Mouse (Mus musculus): ENCODE results near the gene Stk38l. TPM values are rescaled to one million over a fixed set of nuclear protein-coding genes. Genes with fewer than 3 reads are reported as not detected.

Gene Stk38l
- polyA plus RNA-seq, 2 experiments: 1.7 to 4.4 TPM

DNA sequence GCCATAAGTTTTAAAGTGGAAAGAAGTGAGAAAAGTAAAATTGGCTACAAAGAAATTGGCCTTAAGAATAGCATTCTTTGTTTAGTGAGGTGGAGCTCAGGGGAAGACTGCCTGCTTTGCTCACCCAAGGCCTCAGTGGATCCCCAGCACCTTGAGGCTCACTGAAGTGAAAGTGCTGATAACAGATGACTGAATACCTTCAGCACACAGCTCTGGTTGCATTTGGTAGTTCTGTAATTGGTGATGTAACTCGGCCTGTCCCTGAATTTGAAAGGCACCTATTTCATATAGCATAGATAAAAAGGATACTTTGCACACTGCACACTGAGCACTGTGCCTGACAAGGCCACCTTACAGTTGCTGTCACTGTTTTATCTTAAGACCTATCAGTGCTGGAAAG is 23.5 kb downstream of the Stk38l start:
- Histone ChIP-seq H3K9ac (replicated peaks) (no peak overlapping the region), H3K9me3 (ENCODE audit: control insufficient read depth, low read length) (no peaks in the 10 kb centered on the region), H3K4me1 (replicated peaks; ENCODE audit: control insufficient read depth in 2 of 2, insufficient read depth in 2 of 2, low read length in 1 of 2) (peaks cover 2% of the 10 kb centered on the region in 2 experiments; a peak in 1 of 4 replicates), H3K27me3 (ENCODE audit: control insufficient read depth, insufficient read depth, low read length) (no peaks in the 10 kb centered on the region), H3K36me3 (replicated peaks; ENCODE audit: control insufficient read depth, insufficient read depth, low read depth) (no peaks in the 10 kb centered on the region), H3K4me2 (ENCODE audit: low read depth) (no peak overlapping the region), H3K27ac (no peak overlapping the region), H3K4me3 (ENCODE audit: insufficient read depth in 1 of 2, low read depth in 2 of 2, low read length in 2 of 2) (no peak overlapping the region)
- ATAC-seq (ENCODE audit: insufficient read depth) (no peak), DNase-seq (ENCODE audit: low read depth in 3 of 3, low spot score in 3 of 3) (no peak)
- TF ChIP-seq EP300 (IDR thresholded peaks at IDR 0.05; ENCODE audit: low read depth) (no peak), CTCF (IDR thresholded peaks at IDR 0.05; ENCODE audit: low read depth) (no peak)
- 73% methylated on average over 1 of the region's 1 CpGs for WGBS (ENCODE audit: insufficient replicate concordance)

DNA sequence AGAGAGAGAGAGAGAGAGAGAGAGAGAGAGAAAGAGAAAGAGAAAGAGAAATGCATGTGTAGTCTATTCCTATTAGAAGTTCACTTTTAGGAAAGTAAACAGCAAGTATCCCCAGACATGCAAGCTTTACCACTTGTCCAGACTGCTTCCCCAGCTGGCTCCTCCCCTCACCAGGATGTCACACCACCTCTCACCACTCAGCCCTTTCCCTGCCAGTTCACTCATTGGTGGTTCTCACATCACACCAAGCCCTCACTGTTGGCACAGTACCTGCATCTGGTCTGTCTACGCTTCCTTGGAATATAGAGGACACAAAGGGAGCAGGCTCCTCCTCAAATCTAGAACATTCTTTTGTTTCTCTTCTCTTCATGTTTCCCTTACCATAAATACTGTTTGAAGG is 26.9 kb downstream of the Stk38l start:
- H3K27ac ChIP-seq: no peak overlapping the region
- TF ChIP-seq CTCF (IDR thresholded peaks at IDR 0.05; ENCODE audit: low read depth) (no peak), EP300 (IDR thresholded peaks at IDR 0.05; ENCODE audit: low read depth) (no peak)
- H3K4me3 ChIP-seq (ENCODE audit: insufficient read depth in 1 of 2, low read depth in 2 of 2, low read length in 2 of 2): no peak overlapping the region
- peak; percentile 19; the same call in 1 of the 2 replicates for ATAC-seq (ENCODE audit: insufficient read depth)
- H3K36me3 ChIP-seq (replicated peaks; ENCODE audit: control insufficient read depth, insufficient read depth, low read depth): no peaks in the 10 kb centered on the region
- 71% methylated on average over 1 of the region's 1 CpGs for WGBS (ENCODE audit: insufficient replicate concordance)
- H3K27me3 ChIP-seq (ENCODE audit: control insufficient read depth, insufficient read depth, low read length): no peaks in the 10 kb centered on the region
- DNase-seq (ENCODE audit: low read depth in 3 of 3, low spot score in 3 of 3): no peak
- H3K9me3 ChIP-seq (ENCODE audit: control insufficient read depth, low read length): no peaks in the 10 kb centered on the region
- H3K9ac ChIP-seq (replicated peaks): no peak overlapping the region
- H3K4me1 ChIP-seq (replicated peaks; ENCODE audit: control insufficient read depth in 2 of 2, insufficient read depth in 2 of 2, low read length in 1 of 2): peaks cover 2 to 3% of the 10 kb centered on the region in 2 experiments; a peak in 3 of 4 replicates
- H3K4me2 ChIP-seq (ENCODE audit: low read depth): no peak overlapping the region

DNA sequence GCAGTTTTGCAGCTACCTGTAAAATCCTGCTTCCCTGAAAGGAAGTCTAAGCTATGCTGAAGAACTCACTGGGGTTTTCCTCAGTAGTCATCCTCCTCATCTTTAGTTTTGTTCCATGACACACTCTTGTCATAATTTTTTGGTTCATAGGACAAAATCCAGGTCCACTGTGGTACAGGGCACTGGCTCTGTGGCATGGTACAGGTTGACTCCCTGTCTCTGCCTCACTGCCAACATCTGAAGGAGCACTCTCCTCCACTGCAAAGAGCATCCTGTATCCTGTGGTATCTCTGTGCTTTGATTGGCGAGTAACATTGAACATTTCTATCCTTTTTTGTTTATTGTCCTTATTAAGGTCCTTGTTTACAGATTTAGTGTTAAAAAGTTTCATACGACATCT is 27.4 kb downstream of the Stk38l start:
- no peak for ATAC-seq (ENCODE audit: insufficient read depth)
- no peak overlapping the region for H3K27ac ChIP-seq

DNA sequence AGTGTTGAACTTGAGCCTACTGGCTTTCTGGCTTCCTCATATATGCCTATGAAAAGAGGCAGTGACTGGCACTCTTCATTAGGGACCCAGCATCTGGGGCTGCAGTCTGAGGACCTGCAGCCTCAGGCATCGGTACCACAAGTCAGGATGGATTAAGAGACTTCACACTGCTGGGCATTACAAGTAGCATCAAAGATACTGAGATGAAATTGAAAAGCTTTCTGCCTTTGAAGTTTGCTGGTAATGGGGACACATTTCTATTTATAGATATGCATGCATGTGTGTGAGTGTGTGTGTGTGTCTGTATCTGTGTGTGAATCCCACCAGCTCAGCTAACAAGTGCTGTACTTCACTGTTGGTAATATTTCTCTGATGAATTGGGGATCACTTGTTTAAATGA is 27.8 kb downstream of the Stk38l start:
- Histone ChIP-seq H3K4me1 (replicated peaks; ENCODE audit: control insufficient read depth in 2 of 2, insufficient read depth in 2 of 2, low read length in 1 of 2) (peaks cover 2 to 4% of the 10 kb centered on the region in 2 experiments; a peak in 3 of 4 replicates), H3K36me3 (replicated peaks; ENCODE audit: control insufficient read depth, insufficient read depth, low read depth) (no peaks in the 10 kb centered on the region), H3K27ac (no peak overlapping the region), H3K4me3 (ENCODE audit: insufficient read depth in 1 of 2, low read depth in 2 of 2, low read length in 2 of 2) (no peak overlapping the region), H3K27me3 (ENCODE audit: control insufficient read depth, insufficient read depth, low read length) (no peaks in the 10 kb centered on the region), H3K4me2 (ENCODE audit: low read depth) (no peak overlapping the region), H3K9ac (replicated peaks) (no peak overlapping the region), H3K9me3 (ENCODE audit: control insufficient read depth, low read length) (no peaks in the 10 kb centered on the region)
- TF ChIP-seq CTCF (IDR thresholded peaks at IDR 0.05; ENCODE audit: low read depth) (no peak), EP300 (IDR thresholded peaks at IDR 0.05; ENCODE audit: low read depth) (no peak)
- DNase-seq (ENCODE audit: low read depth in 3 of 3, low spot score in 3 of 3) (no peak), ATAC-seq (ENCODE audit: insufficient read depth) (no peak)
- 88% methylated on average over 1 of the region's 1 CpGs for WGBS (ENCODE audit: insufficient replicate concordance)

More for the DNA sequence above, 27.4 kb downstream of the Stk38l start:
- WGBS (ENCODE audit: insufficient replicate concordance): 62% methylated on average over 2 of the region's 2 CpGs
- no peaks in the 10 kb centered on the region for H3K9me3 ChIP-seq (ENCODE audit: control insufficient read depth, low read length)
- H3K4me3 ChIP-seq (ENCODE audit: insufficient read depth in 1 of 2, low read depth in 2 of 2, low read length in 2 of 2): no peak overlapping the region
- H3K4me1 ChIP-seq (replicated peaks; ENCODE audit: control insufficient read depth in 2 of 2, insufficient read depth in 2 of 2, low read length in 1 of 2): peaks cover 2 to 4% of the 10 kb centered on the region in 2 experiments; a peak in 3 of 4 replicates
- DNase-seq (ENCODE audit: low read depth in 3 of 3, low spot score in 3 of 3): no peak
- TF ChIP-seq CTCF (IDR thresholded peaks at IDR 0.05; ENCODE audit: low read depth): no peak
- TF ChIP-seq EP300 (IDR thresholded peaks at IDR 0.05; ENCODE audit: low read depth): no peak
- no peak overlapping the region for H3K4me2 ChIP-seq (ENCODE audit: low read depth)
- H3K36me3 ChIP-seq (replicated peaks; ENCODE audit: control insufficient read depth, insufficient read depth, low read depth): no peaks in the 10 kb centered on the region
- H3K9ac ChIP-seq (replicated peaks): no peak overlapping the region
- H3K27me3 ChIP-seq (ENCODE audit: control insufficient read depth, insufficient read depth, low read length): no peaks in the 10 kb centered on the region

DNA sequence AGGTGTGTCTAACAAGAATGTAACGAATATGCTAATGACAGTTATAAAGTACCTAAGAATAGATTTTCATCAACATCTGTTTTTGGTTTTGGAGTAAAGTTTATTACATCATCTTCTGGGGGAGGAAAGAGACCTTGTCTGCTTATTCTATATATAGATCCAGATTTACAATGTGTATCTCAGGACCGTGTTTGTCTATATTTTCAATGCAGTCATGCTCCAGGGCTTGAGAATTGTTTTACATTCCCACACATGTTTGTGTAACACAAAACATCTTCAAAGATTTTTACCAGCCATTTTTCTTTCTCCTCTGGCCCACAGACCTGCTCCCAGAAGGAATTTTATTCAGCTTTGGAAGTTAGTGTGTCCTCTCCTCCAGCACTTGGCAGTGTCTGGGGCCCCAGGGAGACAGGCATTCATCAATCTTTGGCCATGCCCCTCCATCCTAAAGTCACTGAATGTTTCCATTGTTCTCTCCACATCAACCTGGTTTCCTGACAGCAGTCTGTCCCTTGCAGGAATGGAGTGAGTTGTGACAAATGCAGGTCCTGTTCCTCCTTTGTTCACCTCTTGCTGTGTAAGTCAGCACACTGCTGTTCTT is 28.9 kb downstream of the Stk38l start:
- no peak overlapping the region for H3K4me2 ChIP-seq (ENCODE audit: low read depth)
- H3K27me3 ChIP-seq (ENCODE audit: control insufficient read depth, insufficient read depth, low read length): no peaks in the 10 kb centered on the region
- H3K4me3 ChIP-seq (ENCODE audit: insufficient read depth in 1 of 2, low read depth in 2 of 2, low read length in 2 of 2): no peak overlapping the region
- H3K27ac ChIP-seq: no peak overlapping the region
- no peak for DNase-seq (ENCODE audit: low read depth in 3 of 3, low spot score in 3 of 3)
- peaks cover 2 to 4% of the 10 kb centered on the region in 2 experiments; a peak in 3 of 4 replicates for H3K4me1 ChIP-seq (replicated peaks; ENCODE audit: control insufficient read depth in 2 of 2, insufficient read depth in 2 of 2, low read length in 1 of 2)
- ATAC-seq (ENCODE audit: insufficient read depth): no peak
- no peaks in the 10 kb centered on the region for H3K36me3 ChIP-seq (replicated peaks; ENCODE audit: control insufficient read depth, insufficient read depth, low read depth)
- WGBS (ENCODE audit: insufficient replicate concordance): 68% methylated on average over 2 of the region's 2 CpGs
- no peaks in the 10 kb centered on the region for H3K9me3 ChIP-seq (ENCODE audit: control insufficient read depth, low read length)
- TF ChIP-seq CTCF (IDR thresholded peaks at IDR 0.05; ENCODE audit: low read depth): no peak
- H3K9ac ChIP-seq (replicated peaks): no peak overlapping the region
